Mouse (Mus musculus) limb, embryonic 12.5 days (tissue): Measurements from ENCODE around the gene Paf1. TPM values are rescaled to one million over a fixed set of nuclear protein-coding genes. Genes with fewer than 3 reads are reported as not detected.
A peak's percentile ranks its signal among the peaks of the same experiment; 100 is the strongest.

Experiments
- ATAC-seq: fragments of 200-750 bp; cut with Nextera tagmentation; 2 replicates; pipeline ENCODE4 v1.8.0; 2017; ENCODE audit warnings: low read depth, moderate TSS enrichment; ENCODE audit not compliant: insufficient number of reproducible peaks, insufficient read depth, low FRiP score, low TSS enrichment
- H3K27ac ChIP-seq: fragments of 300-500 bp; sonication (generic); 2 replicates; pipeline ENCODE4 v1.5.1; 2016; ENCODE audit warnings: mild to moderate bottlenecking, moderate library complexity
- H3K27me3 ChIP-seq: fragments of 300-500 bp; sonication (generic); 2 replicates; pipeline ENCODE4 v1.6.1; 2016; ENCODE audit warnings: mild to moderate bottlenecking, moderate library complexity
- H3K36me3 ChIP-seq: fragments of 300-500 bp; sonication (generic); 2 replicates; pipeline ENCODE4 v1.6.1; 2016; ENCODE audit warnings: mild to moderate bottlenecking, moderate library complexity
- H3K4me1 ChIP-seq: fragments of 300-500 bp; sonication (generic); replicated peaks from 2 replicates; pipeline ENCODE4 v1.6.1; 2016
- H3K4me2 ChIP-seq: fragments of 300-500 bp; sonication (generic); 2 replicates; pipeline ENCODE4 v1.6.1; 2016; ENCODE audit warnings: mild to moderate bottlenecking, moderate library complexity
- H3K4me3 ChIP-seq: fragments of 300-500 bp; sonication (generic); replicated peaks from 2 replicates; pipeline ENCODE4 v1.5.1; 2016; ENCODE audit warnings: mild to moderate bottlenecking
- H3K9ac ChIP-seq: fragments of 300-500 bp; sonication (generic); replicated peaks from 2 replicates; pipeline ENCODE4 v1.6.1; 2016; ENCODE audit warnings: mild to moderate bottlenecking, moderate library complexity
- H3K9me3 ChIP-seq: fragments of 300-500 bp; sonication (generic); 2 replicates; pipeline ENCODE4 v1.6.1; 2016; ENCODE audit warnings: mild to moderate bottlenecking, moderate library complexity
- WGBS: fragments of 180-500 bp; shearing (Covaris S2); methylation state at CpG from one replicate; pipeline ENCODE4 v1.1.7; 2016; 5-methylcytosine and 5-hydroxymethylcytosine counted together
- polyA plus RNA-seq: library from polyadenylated mRNA; unstranded; fragments of >200 nt; fragmentation: Nextera tagmentation; extraction: Ambion mirVana; gene quantifications from 2 replicates; pipeline ENCODE4 v1.2.1, GENCODE M21; 2016

Gene Paf1
- polyA plus RNA-seq, 1 experiment from 2014 or later, result 86.8 TPM

GRCm38 (mm10) chr7:28412826-28413225 lies 20.1 kb downstream of the Paf1 start:
- no peak overlapping the region for H3K4me3 ChIP-seq
- no peaks in the 10 kb centered on the region for H3K4me1 ChIP-seq
- no peaks in the 10 kb centered on the region for H3K9me3 ChIP-seq
- H3K27ac ChIP-seq, result no peak overlapping the region
- WGBS, result 91% methylated on average over 4 of the region's 4 CpGs
- H3K27me3 ChIP-seq, result no peaks in the 10 kb centered on the region
- H3K9ac ChIP-seq, result no peak overlapping the region
- peaks cover 98% of the 10 kb centered on the region for H3K36me3 ChIP-seq
- ATAC-seq, result no peak
- H3K4me2 ChIP-seq, result no peak overlapping the region

GRCm38 (mm10) chr7:28417368-28417767 lies 24.6 kb downstream of the Paf1 start:
- peaks cover 98% of the 10 kb centered on the region for H3K36me3 ChIP-seq

GRCm38 (mm10) chr7:28418096-28418670 lies 25.4 kb downstream of the Paf1 start:
- no peak for ATAC-seq
- H3K27ac ChIP-seq, result no peak overlapping the region
- no peak overlapping the region for H3K4me3 ChIP-seq
- no peak overlapping the region for H3K4me2 ChIP-seq
- WGBS, result 82% methylated on average over 8 of the region's 8 CpGs
- H3K36me3 ChIP-seq, result peaks cover 98% of the 10 kb centered on the region
- no peaks in the 10 kb centered on the region for H3K4me1 ChIP-seq
- no peaks in the 10 kb centered on the region for H3K9me3 ChIP-seq
- no peaks in the 10 kb centered on the region for H3K27me3 ChIP-seq
- H3K9ac ChIP-seq, result no peak overlapping the region

More at GRCm38 (mm10) chr7:28417368-28417767, 24.6 kb downstream of the Paf1 start:
- Histone ChIP-seq H3K9ac (no peak overlapping the region), H3K4me2 (no peak overlapping the region), H3K27me3 (no peaks in the 10 kb centered on the region), H3K27ac (no peak overlapping the region), H3K4me3 (no peak overlapping the region), H3K9me3 (no peaks in the 10 kb centered on the region), H3K4me1 (no peaks in the 10 kb centered on the region)
- no peak for ATAC-seq

GRCm38 (mm10) chr7:28419416-28419815 lies 26.7 kb downstream of the Paf1 start:
- no peaks in the 10 kb centered on the region for H3K9me3 ChIP-seq

GRCm38 (mm10) chr7:28423018-28423417 lies 30.3 kb downstream of the Paf1 start:
- no peak for ATAC-seq
- H3K9ac ChIP-seq, result no peak overlapping the region
- no peaks in the 10 kb centered on the region for H3K27me3 ChIP-seq
- peaks cover 66% of the 10 kb centered on the region for H3K36me3 ChIP-seq
- no peaks in the 10 kb centered on the region for H3K9me3 ChIP-seq
- H3K27ac ChIP-seq, result no peak overlapping the region
- H3K4me2 ChIP-seq, result no peak overlapping the region
- H3K4me3 ChIP-seq, result no peak overlapping the region
- 100% methylated on average over 1 of the region's 1 CpGs for WGBS
- H3K4me1 ChIP-seq, result no peaks in the 10 kb centered on the region

More at GRCm38 (mm10) chr7:28419416-28419815, 26.7 kb downstream of the Paf1 start:
- H3K9ac ChIP-seq, result no peak overlapping the region
- ATAC-seq, result no peak
- H3K4me3 ChIP-seq, result no peak overlapping the region
- no peaks in the 10 kb centered on the region for H3K4me1 ChIP-seq
- no peaks in the 10 kb centered on the region for H3K27me3 ChIP-seq
- H3K27ac ChIP-seq, result no peak overlapping the region
- WGBS, result 100% methylated on average over 2 of the region's 2 CpGs
- no peak overlapping the region for H3K4me2 ChIP-seq
- H3K36me3 ChIP-seq, result peaks cover 96% of the 10 kb centered on the region

GRCm38 (mm10) chr7:28427738-28428137 lies 35.0 kb downstream of the Paf1 start:
- Histone ChIP-seq H3K36me3 (peaks cover 45% of the 10 kb centered on the region), H3K4me3 (no peak overlapping the region)

GRCm38 (mm10) chr7:28430512-28430911 lies 37.8 kb downstream of the Paf1 start:
- no peaks in the 10 kb centered on the region for H3K27me3 ChIP-seq
- no peak for ATAC-seq
- H3K36me3 ChIP-seq, result peaks cover 39% of the 10 kb centered on the region
- H3K4me1 ChIP-seq, result peaks cover 30% of the 10 kb centered on the region
- H3K4me3 ChIP-seq, result no peak overlapping the region
- H3K4me2 ChIP-seq, result no peak overlapping the region
- H3K27ac ChIP-seq, result no peak overlapping the region
- 84% methylated on average over 1 of the region's 1 CpGs for WGBS
- no peaks in the 10 kb centered on the region for H3K9me3 ChIP-seq
- no peak overlapping the region for H3K9ac ChIP-seq

More at GRCm38 (mm10) chr7:28427738-28428137, 35.0 kb downstream of the Paf1 start:
- H3K27ac ChIP-seq, result no peak overlapping the region
- no peak for ATAC-seq
- H3K9ac ChIP-seq, result no peak overlapping the region
- H3K9me3 ChIP-seq, result no peaks in the 10 kb centered on the region
- 0 out of 2 replicates have a peak, but pooled peaks cover 4% of the 10 kb centered on the region for H3K4me1 ChIP-seq
- no peaks in the 10 kb centered on the region for H3K27me3 ChIP-seq
- H3K4me2 ChIP-seq, result no peak overlapping the region

GRCm38 (mm10) chr7:28432252-28432651 lies 39.5 kb downstream of the Paf1 start:
- Histone ChIP-seq H3K4me1 (peaks cover 34% of the 10 kb centered on the region), H3K36me3 (peaks cover 39% of the 10 kb centered on the region)

GRCm38 (mm10) chr7:28435660-28436259 lies 43.0 kb downstream of the Paf1 start:
- peak overlapping the region; percentile 82 for H3K4me3 ChIP-seq
- H3K9me3 ChIP-seq, result no peaks in the 10 kb centered on the region
- H3K27me3 ChIP-seq, result no peaks in the 10 kb centered on the region; the same call in 1 of the 2 replicates
- WGBS, result under 1% methylated on average over 29 of the region's 70 CpGs
- peaks cover 24% of the 10 kb centered on the region for H3K36me3 ChIP-seq
- H3K4me1 ChIP-seq, result peaks cover 35% of the 10 kb centered on the region
- ATAC-seq, result peak; percentile 54
- peak overlapping the region; percentile 88 for H3K4me2 ChIP-seq
- 0 out of 2 replicates have a peak overlapping the region, but pooled peaks have one; percentile 36 for H3K27ac ChIP-seq
- H3K9ac ChIP-seq, result peak overlapping the region; percentile 85

More at GRCm38 (mm10) chr7:28432252-28432651, 39.5 kb downstream of the Paf1 start:
- H3K27ac ChIP-seq, result no peak overlapping the region
- no peak overlapping the region for H3K4me3 ChIP-seq
- H3K27me3 ChIP-seq, result no peaks in the 10 kb centered on the region
- H3K9ac ChIP-seq, result no peak overlapping the region
- WGBS, result 88% methylated on average over 2 of the region's 2 CpGs
- no peak overlapping the region for H3K4me2 ChIP-seq
- ATAC-seq, result no peak
- no peaks in the 10 kb centered on the region for H3K9me3 ChIP-seq

GRCm38 (mm10) chr7:28436271-28436904 lies 43.6 kb downstream of the Paf1 start:
- peak overlapping the region; percentile 47; the same call in 1 of the 2 replicates for H3K27ac ChIP-seq
- peak overlapping the region; percentile 66 for H3K4me2 ChIP-seq
- H3K27me3 ChIP-seq, result no peaks in the 10 kb centered on the region; the same call in 1 of the 2 replicates
- WGBS, result under 1% methylated on average over 45 of the region's 64 CpGs
- H3K4me1 ChIP-seq, result peaks cover 35% of the 10 kb centered on the region
- H3K9me3 ChIP-seq, result no peaks in the 10 kb centered on the region
- H3K4me3 ChIP-seq, result peak overlapping the region; percentile 82
- ATAC-seq, result peak; percentile 100
- peak overlapping the region; percentile 85 for H3K9ac ChIP-seq
- peaks cover 20% of the 10 kb centered on the region for H3K36me3 ChIP-seq

GRCm38 (mm10) chr7:28436932-28437570 lies 44.3 kb downstream of the Paf1 start, which contains the start of gene Gmfg:
Gene Gmfg, plus strand, starts transcription at chr7:28437447.
- peak; percentile 16 for ATAC-seq
- WGBS, result 4% methylated on average over 16 of the region's 16 CpGs
- peaks cover 32% of the 10 kb centered on the region for H3K4me1 ChIP-seq
- H3K27me3 ChIP-seq, result no peaks in the 10 kb centered on the region; the same call in 1 of the 2 replicates
- H3K27ac ChIP-seq, result peak within 1 kb of the TSS; percentile 47; the same call in 1 of the 2 replicates
- H3K4me3 ChIP-seq, result peak within 1 kb of the TSS; percentile 82
- H3K9ac ChIP-seq, result peak within 1 kb of the TSS; percentile 47; the same call in 1 of the 2 replicates
- peaks cover 13% of the 10 kb centered on the region for H3K36me3 ChIP-seq
- H3K4me2 ChIP-seq, result peak within 1 kb of the TSS; percentile 66
- no peaks in the 10 kb centered on the region for H3K9me3 ChIP-seq
